Mouse (Mus musculus) liver, adult 10 weeks (tissue): ENCODE measurements around the gene Csn1s2a. TPM values are rescaled to one million over a fixed set of nuclear protein-coding genes. Genes with fewer than 3 reads are reported as not detected.

ENCODE experiments used
- polyA plus RNA-seq: library from polyadenylated mRNA; stranded (reverse); fragments of 350-450 nt; fragmentation: Illumina TruSeq; extraction: RNeasy Lipid Tissue Mini Kit (QIAGEN cat#74804); gene quantifications from one replicate; pipeline ENCODE4 v1.2.3, GENCODE M21; 2014; ENCODE audit warnings: low read depth, low replicate concordance

The Csn1s2a gene
- not detected for polyA plus RNA-seq

GRCm38 (mm10) chr5:87774267-87774666 lies at the start of gene Csn1s2a:
Csn1s2a (plus strand) TSS chr5:87774567.

GRCm38 (mm10) chr5:87807782-87808181 lies 33.4 kb downstream of the Csn1s2a start, which contains the start of gene Csn1s2b:
Csn1s2b (plus strand) TSS chr5:87808082.

DNA sequence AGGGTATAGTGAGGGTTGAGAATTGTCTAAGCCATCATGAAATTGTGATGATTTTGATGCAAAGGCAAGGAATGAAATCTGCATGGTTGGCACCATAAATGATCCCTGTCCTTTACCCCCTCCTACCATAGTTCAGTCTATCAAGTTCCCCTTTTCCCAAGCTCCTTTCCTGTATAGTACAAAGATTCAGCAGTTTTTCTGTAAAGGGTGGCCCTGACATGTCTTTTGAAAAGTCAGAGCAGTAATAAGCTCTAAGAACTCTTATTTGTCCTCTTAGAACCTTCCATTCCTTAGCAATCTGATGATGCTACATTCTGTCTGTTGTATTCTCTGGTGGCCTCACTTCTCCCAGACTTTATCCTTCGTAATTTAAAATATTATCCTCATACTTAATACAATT lies 51.0 kb downstream of the Csn1s2a start, which contains the start of gene Prr27:
Gene Prr27 (plus strand): TSS at position 301 of the 400 bp plus-strand sequence.

Other genes starting within 250 kb of the Csn1s2a start
- gene Sult1b1, start 236.4 kb upstream of the Csn1s2a start, polyA plus RNA-seq = 180 TPM
- gene Sult1d1, start 205.5 kb upstream of the Csn1s2a start, polyA plus RNA-seq = 893 TPM
- gene Sult1e1, start 183.0 kb upstream of the Csn1s2a start, polyA plus RNA-seq = 4.5 TPM
- not detected for gene Csn1s1, start 108.4 kb upstream of the Csn1s2a start, polyA plus RNA-seq
- gene Csn2, start 74.9 kb upstream of the Csn1s2a start, polyA plus RNA-seq = not detected
- not detected for gene Csn1s2b, start 33.5 kb downstream of the Csn1s2a start, polyA plus RNA-seq
- gene Prr27, start 51.1 kb downstream of the Csn1s2a start, polyA plus RNA-seq = not detected
- gene Odam, start 110.5 kb downstream of the Csn1s2a start, polyA plus RNA-seq = not detected
- not detected for gene Csn3, start 151.0 kb downstream of the Csn1s2a start, polyA plus RNA-seq
- gene 2310003L06Rik, start 194.9 kb downstream of the Csn1s2a start, polyA plus RNA-seq = not detected
- not detected for gene Gm28434, start 194.9 kb downstream of the Csn1s2a start, polyA plus RNA-seq
- gene Cabs1, start 204.9 kb downstream of the Csn1s2a start, polyA plus RNA-seq = not detected
- not detected for gene Smr3a, start 228.0 kb downstream of the Csn1s2a start, polyA plus RNA-seq